9 mouse cellular contexts compared by ENCODE assay signal in the genomic region with DNA sequence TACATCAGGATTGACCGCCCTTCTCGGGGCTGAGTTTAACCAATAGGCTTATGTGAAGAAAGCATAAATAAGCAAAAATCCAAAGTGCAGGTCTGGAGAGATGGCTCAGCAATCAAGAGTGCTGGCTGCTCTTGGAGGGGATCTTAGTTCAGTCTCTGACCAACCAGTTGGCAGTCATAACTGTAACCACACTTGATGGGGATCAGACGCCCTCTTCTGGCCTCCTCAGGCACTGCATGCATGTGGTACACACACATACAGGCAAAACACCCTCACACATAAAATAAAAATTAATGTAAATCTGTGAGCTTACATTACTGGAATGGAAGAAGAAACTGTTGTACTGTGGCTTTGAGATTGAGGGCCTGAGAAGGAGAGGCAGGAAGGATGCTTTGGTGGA. TPM values are rescaled to one million over a fixed set of nuclear protein-coding genes. Genes with fewer than 3 reads are reported as not detected.
DNase-seq lines count a peak whose midpoint lies in the region; ATAC-seq and TF ChIP-seq lines count a peak whose summit lies in the region.
"Had no signal": no experiment of that assay in that cellular context is flagged by ENCODE, and none has a peak within 500 bp of the region (broad histone marks: within the 10 kb centered on the region; RNA-seq: fewer than 3 reads in every experiment).

No protein-coding gene starts in this region.

- H3K4me3 ChIP-seq in layer of hippocampus, adult 2 months = no peak overlapping the region
- H3K4me3 ChIP-seq in ES-E14 (ENCODE audit: insufficient read depth in 1 of 2, low read depth in 1 of 2, low read length in 2 of 2, poor library complexity in 1 of 2, severe bottlenecking in 1 of 2) = no peak overlapping the region

- peaks cover 4% of the 10 kb centered on the region; the same call in 1 of the 2 replicates for H3K36me3 ChIP-seq in ES-E14 (ENCODE audit: control insufficient read depth, insufficient read depth, low read length, poor library complexity, severe bottlenecking)

- peaks cover 0 to 3% of the 10 kb centered on the region in 2 experiments; a peak in 1 of 4 replicates for H3K4me1 ChIP-seq in ES-E14 (ENCODE audit: control insufficient read depth in 2 of 2, insufficient read depth in 2 of 2, low read length in 2 of 2, poor library complexity in 1 of 2)

- H3K27ac ChIP-seq in layer of hippocampus, adult 2 months = no peak overlapping the region
- no peak overlapping the region for H3K27ac ChIP-seq in ES-E14 (ENCODE audit: insufficient read depth, low read depth, low read length, poor library complexity, severe bottlenecking)
- H3K27ac ChIP-seq: hindbrain, embryonic 14.5 days had no signal

- no peaks in the 10 kb centered on the region for H3K9me3 ChIP-seq in ES-E14 (ENCODE audit: control insufficient read depth, insufficient read depth, low read depth, low read length)

- ATAC-seq in megakaryocyte, adult 5-6 weeks (ENCODE audit: poor library complexity, severe bottlenecking) = no peak

- no peak for DNase-seq in layer of hippocampus, adult 2 months (ENCODE audit: low spot score in 2 of 2)
- DNase-seq in layer of hippocampus, postnatal 25 days (ENCODE audit: extremely low spot score in 1 of 2, low spot score in 1 of 2) = no peak
- DNase-seq in ES-E14 (ENCODE audit: low read depth, low spot score) = peak; percentile 51
- peak; percentile 25 for DNase-seq in embryo, embryonic 10.5 days (ENCODE audit: low spot score)
- DNase-seq in retina, embryonic 14.5 days (ENCODE audit: low spot score) = peak; percentile 22
- no peak for DNase-seq in testis, postnatal 14 days (ENCODE audit: low spot score)
- DNase-seq in urinary bladder, postnatal 14 days (ENCODE audit: low spot score) = no peak

- H3K9ac ChIP-seq in ES-E14 (ENCODE audit: insufficient read depth, low read depth, low read length, poor library complexity, severe bottlenecking) = peak overlapping the region; percentile 33; the same call in 1 of the 2 replicates
- H3K9ac ChIP-seq: hindbrain, embryonic 14.5 days had no signal

- in situ Hi-C loops in ES-E14 (cut with MboI; ENCODE audit: low sequenced_read_pairs in 2 of 2, unreplicated experiment in 2 of 2) = no loop called here

- TF ChIP-seq CTCF in layer of hippocampus, adult 2 months (conservative IDR thresholded peaks at IDR 0.05) = peak; percentile 74

TF ChIP-seq in ES-E14, 5 proteins besides CTCF, POLR2A, EP300 and RAD21:
- TF ChIP-seq MAFK (IDR thresholded peaks at IDR 0.05; ENCODE audit: insufficient read depth, low read depth, low read length) (no peak), ZC3H11A (IDR thresholded peaks at IDR 0.05; ENCODE audit: borderline replicate concordance, low read depth, low read length) (no peak), HCFC1 (IDR thresholded peaks at IDR 0.05; ENCODE audit: borderline replicate concordance, insufficient read depth, low read length) (no peak), CHD2 (IDR thresholded peaks at IDR 0.05; ENCODE audit: low read depth, low read length) (no peak), ZNF384 (IDR thresholded peaks at IDR 0.05; ENCODE audit: low read depth, low read length) (no peak)
TF ChIP-seq in ES-E14: peak in this region for 0.

RNA-seq across cellular contexts. Expression of gene Brap, which starts 10.0 kb away (rescaled TPM):
- total RNA-seq in layer of hippocampus, adult 2 months (2021) = 10 to 100 TPM; 67.8 to 68.4 TPM
- 10 to 100 TPM; 63.2 to 63.6 TPM for total RNA-seq in layer of hippocampus, postnatal 25 days (2021)
- 24.2 and 31.8 TPM in 2 replicates for total RNA-seq in ES-E14 (2012; rRNA removed)
- 22.7 and 25.6 TPM in 2 replicates for total RNA-seq in megakaryocyte, adult 5-6 weeks (2015)
- 53.5 and 71.5 TPM in 2 replicates for total RNA-seq in megakaryocyte, adult 5-6 weeks (2017)

RNA-seq across cellular contexts. Expression of gene Acad10, which starts 10.1 kb away (rescaled TPM):
- 1 to 10 TPM; 4.2 to 4.3 TPM for total RNA-seq in layer of hippocampus, adult 2 months (2021)
- total RNA-seq in layer of hippocampus, postnatal 25 days (2021) = 1 to 10 TPM; 3.1 to 3.9 TPM
- 14.0 and 24.4 TPM in 2 replicates for total RNA-seq in ES-E14 (2012; rRNA removed)
- 0.46 and 0.60 TPM in 2 replicates for total RNA-seq in megakaryocyte, adult 5-6 weeks (2015)
- 0.69 and 1.4 TPM in 2 replicates for total RNA-seq in megakaryocyte, adult 5-6 weeks (2017)

RNA-seq across cellular contexts. Expression of gene Atxn2, which starts 40.7 kb away (rescaled TPM):
- total RNA-seq in layer of hippocampus, adult 2 months (2021) = 100 to 1,000 TPM; 216 to 227 TPM
- total RNA-seq in layer of hippocampus, postnatal 25 days (2021) = 100 to 1,000 TPM; 197 to 244 TPM
- total RNA-seq in ES-E14 (2012; rRNA removed) = 45.2 and 58.0 TPM in 2 replicates
- 46.3 and 50.9 TPM in 2 replicates for total RNA-seq in megakaryocyte, adult 5-6 weeks (2015)
- 33.2 and 46.3 TPM in 2 replicates for total RNA-seq in megakaryocyte, adult 5-6 weeks (2017)

RNA-seq across cellular contexts. Expression of gene Acad12, which starts 51.7 kb away (rescaled TPM):
- total RNA-seq in layer of hippocampus, adult 2 months (2021) = 1 to 10 TPM; 5.5 to 6.8 TPM
- total RNA-seq in layer of hippocampus, postnatal 25 days (2021) = 1 to 10 TPM; 6.0 to 7.6 TPM
- total RNA-seq in ES-E14 (2012; rRNA removed) = 6.0 and 8.3 TPM in 2 replicates
- 1.1 and 5.4 TPM in 2 replicates for total RNA-seq in megakaryocyte, adult 5-6 weeks (2015)
- 2.1 and 5.5 TPM in 2 replicates for total RNA-seq in megakaryocyte, adult 5-6 weeks (2017)

Comparison
In these comparisons a context has a peak if more than half of its experiments do, and no peak if none do; other contexts are left out.
1. DNase-seq: peak in ES-E14 (single experiment), embryo, embryonic 10.5 days (single experiment) and retina, embryonic 14.5 days (single experiment); none in layer of hippocampus, adult 2 months (0 of 2), layer of hippocampus, postnatal 25 days (0 of 2), testis, postnatal 14 days (single experiment) and urinary bladder, postnatal 14 days (single experiment).